9 mouse cellular contexts compared by ENCODE assay signal in the genomic region with DNA sequence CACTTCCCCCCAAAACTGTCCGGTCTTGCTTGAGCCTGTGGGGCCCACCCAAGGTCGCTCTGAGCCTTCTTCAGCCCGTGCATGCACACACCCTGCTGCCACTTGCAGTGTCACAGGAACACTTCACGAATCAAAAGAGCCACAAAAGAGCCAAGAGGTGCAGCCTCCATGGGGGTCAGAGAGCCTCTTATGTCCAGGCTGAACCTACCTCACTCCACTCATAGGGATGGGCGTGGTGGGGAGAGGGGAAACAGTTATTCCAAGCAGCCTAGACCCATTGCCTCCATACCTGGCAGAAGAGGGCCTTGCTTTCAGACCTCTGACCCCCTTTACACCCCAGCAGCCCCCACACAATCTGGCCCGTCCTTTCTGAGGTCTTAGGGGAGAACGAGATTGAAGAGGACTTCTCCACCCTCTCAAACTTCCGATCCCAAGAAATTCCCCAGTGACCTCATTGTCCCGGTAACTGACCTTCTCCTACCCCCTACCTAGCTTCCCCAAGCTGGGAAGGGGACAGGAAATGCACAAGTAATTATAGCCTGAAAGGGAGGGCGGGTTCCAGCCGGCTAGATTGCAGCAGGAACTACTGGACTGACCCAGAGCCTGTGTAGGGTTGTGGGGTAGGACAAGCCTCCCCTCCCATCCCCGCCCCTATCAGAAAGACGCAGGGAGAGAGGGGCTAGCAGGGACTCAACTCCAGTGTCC. TPM values are rescaled to one million over a fixed set of nuclear protein-coding genes. Genes with fewer than 3 reads are reported as not detected.
A peak's percentile ranks its signal among the peaks of the same experiment; 100 is the strongest.
DNase-seq lines count a peak whose midpoint lies in the region; ATAC-seq and TF ChIP-seq lines count a peak whose summit lies in the region.
"Had no signal": no experiment of that assay in that cellular context is flagged by ENCODE, and none has a peak within 500 bp of the region (broad histone marks: within the 10 kb centered on the region; RNA-seq: fewer than 3 reads in every experiment).

No protein-coding gene starts in this region.

- H3K9ac ChIP-seq in heart, adult 2 months (ENCODE audit: low read depth, low read length): peak overlapping the region; percentile 87
- H3K9ac ChIP-seq in forebrain, embryonic 13.5 days: no peak overlapping the region
- H3K9ac ChIP-seq in kidney, embryonic 15.5 days: no peak overlapping the region
- H3K9ac ChIP-seq in midbrain, embryonic 14.5 days (replicated peaks; ENCODE audit: low read length): no peak overlapping the region

- TF ChIP-seq CTCF in heart, adult 2 months (IDR thresholded peaks at IDR 0.05): no peak

- DNase-seq in heart, adult 2 months: peak in 1 of 2 experiments; percentile 59
- no peak for DNase-seq in heart, postnatal 10 days
- no peak for DNase-seq in midbrain, embryonic 14.5 days
- DNase-seq in frontal cortex, adult 2 months (ENCODE audit: extremely low spot score in 1 of 2, low spot score in 1 of 2): no peak
- DNase-seq in retina, embryonic 14.5 days (ENCODE audit: low spot score): no peak
- DNase-seq in urinary bladder, postnatal 14 days (ENCODE audit: low spot score): no peak
- DNase-seq: B cell, adult 2 months had no signal

- no peaks in the 10 kb centered on the region for H3K36me3 ChIP-seq in heart, adult 2 months (ENCODE audit: control insufficient read depth, insufficient read depth, low read length)
- no peaks in the 10 kb centered on the region for H3K36me3 ChIP-seq in forebrain, embryonic 13.5 days (ENCODE audit: poor library complexity, severe bottlenecking)
- peaks cover 12% of the 10 kb centered on the region for H3K36me3 ChIP-seq in kidney, embryonic 15.5 days
- no peaks in the 10 kb centered on the region for H3K36me3 ChIP-seq in midbrain, embryonic 14.5 days (ENCODE audit: control insufficient read depth, insufficient read depth, low read length)

- TF ChIP-seq POLR2A in heart, adult 2 months (IDR thresholded peaks at IDR 0.05; ENCODE audit: insufficient read depth, low read depth, low read length): peak; percentile 56; the same call in 1 of the 2 replicates

- H3K27ac ChIP-seq in heart, adult 2 months: peak overlapping the region; percentile 88
- H3K27ac ChIP-seq in forebrain, embryonic 13.5 days: no peak overlapping the region
- H3K27ac ChIP-seq in kidney, embryonic 15.5 days: peak overlapping the region; percentile 38; the same call in 1 of the 2 replicates
- no peak overlapping the region for H3K27ac ChIP-seq in midbrain, embryonic 14.5 days (replicated peaks; ENCODE audit: low read depth, low read length)

- H3K4me2 ChIP-seq in forebrain, embryonic 13.5 days: peak overlapping the region; percentile 94
- H3K4me2 ChIP-seq in kidney, embryonic 15.5 days: peak overlapping the region; percentile 96
- peak overlapping the region; percentile 87 for H3K4me2 ChIP-seq in midbrain, embryonic 14.5 days (ENCODE audit: low read length)

- peaks cover 13% of the 10 kb centered on the region for H3K4me1 ChIP-seq in heart, adult 2 months (ENCODE audit: control insufficient read depth, insufficient read depth, low read length)
- H3K4me1 ChIP-seq in forebrain, embryonic 13.5 days: peaks cover 31% of the 10 kb centered on the region
- peaks cover 82% of the 10 kb centered on the region for H3K4me1 ChIP-seq in kidney, embryonic 15.5 days
- peaks cover 30% of the 10 kb centered on the region for H3K4me1 ChIP-seq in midbrain, embryonic 14.5 days (ENCODE audit: control insufficient read depth, insufficient read depth, low read length)

- no peaks in the 10 kb centered on the region for H3K27me3 ChIP-seq in heart, adult 2 months (ENCODE audit: control insufficient read depth, insufficient read depth, low read length)
- H3K27me3 ChIP-seq in forebrain, embryonic 13.5 days: peaks cover 59% of the 10 kb centered on the region
- peaks cover 14% of the 10 kb centered on the region; the same call in 1 of the 2 replicates for H3K27me3 ChIP-seq in kidney, embryonic 15.5 days
- peaks cover 16% of the 10 kb centered on the region; the same call in 1 of the 2 replicates for H3K27me3 ChIP-seq in midbrain, embryonic 14.5 days (ENCODE audit: control insufficient read depth, insufficient read depth, low read length)

- 48% methylated on average over 13 of the region's 13 CpGs for WGBS in heart, adult 2 months
- 42% methylated on average over 13 of the region's 13 CpGs for WGBS in forebrain, embryonic 13.5 days
- 30% methylated on average over 13 of the region's 13 CpGs for WGBS in kidney, embryonic 15.5 days
- WGBS in midbrain, embryonic 14.5 days: 34% methylated on average over 13 of the region's 13 CpGs

- H3K4me3 ChIP-seq in heart, adult 2 months: peak overlapping the region; percentile 52
- H3K4me3 ChIP-seq in forebrain, embryonic 13.5 days: no peak overlapping the region
- peak overlapping the region; percentile 54 for H3K4me3 ChIP-seq in kidney, embryonic 15.5 days (replicated peaks)
- H3K4me3 ChIP-seq in midbrain, embryonic 14.5 days (replicated peaks; ENCODE audit: low read depth, low read length): peak overlapping the region; percentile 7; the same call in 1 of the 2 replicates

- no peak for ATAC-seq in forebrain, embryonic 13.5 days
- 0 out of 2 replicates have a peak, but pooled peaks have one; percentile 9 for ATAC-seq in kidney, embryonic 15.5 days (replicated peaks; ENCODE audit: low FRiP score)
- no peak for ATAC-seq in midbrain, embryonic 14.5 days (ENCODE audit: low FRiP score, low TSS enrichment)

- intact Hi-C loops in heart, adult 2 months (cut with DNase I): no loop called here
- intact Hi-C loops in heart, postnatal 10 days (cut with DNase I): no loop called here

- peak; percentile 80; the same call in 1 of the 2 replicates for TF ChIP-seq EP300 in heart, adult 2 months (IDR thresholded peaks at IDR 0.05; ENCODE audit: insufficient read depth, low read depth, low read length)

- H3K9me3 ChIP-seq in forebrain, embryonic 13.5 days (replicated peaks): no peaks in the 10 kb centered on the region
- no peaks in the 10 kb centered on the region for H3K9me3 ChIP-seq in kidney, embryonic 15.5 days (replicated peaks)
- H3K9me3 ChIP-seq in midbrain, embryonic 14.5 days (ENCODE audit: control insufficient read depth, low read length): no peaks in the 10 kb centered on the region

- 0 out of 2 replicates have a peak, but pooled peaks cover 2% of the 10 kb centered on the region for H3K79me2 ChIP-seq in heart, adult 2 months (replicated peaks; ENCODE audit: control insufficient read depth, insufficient read depth, low read length)

RNA-seq across cellular contexts. Expression of gene Rapgef3, which starts 2.5 kb away (rescaled TPM):
- 10 to 100 TPM; 21.5 to 27.9 TPM for total RNA-seq in heart, adult 2 months (2021)
- polyA plus RNA-seq in heart, adult 2 months (2012; rRNA removed): 44.4 and 57.0 TPM in 2 replicates
- 10 to 100 TPM; 29.2 to 30.7 TPM for total RNA-seq in heart, postnatal 10 days (2021)
- 6.7 and 7.8 TPM in 2 replicates for polyA plus RNA-seq in forebrain, embryonic 13.5 days (2015; fragmentation: Nextera tagmentation; extraction: Ambion mirVana)
- polyA plus RNA-seq in kidney, embryonic 15.5 days (2015; fragmentation: Nextera tagmentation; extraction: Ambion mirVana): 23.0 and 29.7 TPM in 2 replicates
- 7.2 and 8.8 TPM in 2 replicates for polyA plus RNA-seq in midbrain, embryonic 14.5 days (2014; fragmentation: Nextera tagmentation; extraction: Ambion mirVana)
- polyA plus RNA-seq in frontal cortex, adult 2 months (2012; rRNA removed): 69.2 and 78.4 TPM in 2 replicates

RNA-seq across cellular contexts. Expression of gene Slc48a1, which starts 13.1 kb away (rescaled TPM):
- 10 to 100 TPM; 72.7 to 73.0 TPM for total RNA-seq in heart, adult 2 months (2021)
- 82.8 and 85.3 TPM in 2 replicates for polyA plus RNA-seq in heart, adult 2 months (2012; rRNA removed)
- 10 to 100 TPM; 62.0 to 71.0 TPM for total RNA-seq in heart, postnatal 10 days (2021)
- polyA plus RNA-seq in forebrain, embryonic 13.5 days (2015; fragmentation: Nextera tagmentation; extraction: Ambion mirVana): 44.1 and 45.2 TPM in 2 replicates
- 57.5 and 58.8 TPM in 2 replicates for polyA plus RNA-seq in kidney, embryonic 15.5 days (2015; fragmentation: Nextera tagmentation; extraction: Ambion mirVana)
- polyA plus RNA-seq in midbrain, embryonic 14.5 days (2014; fragmentation: Nextera tagmentation; extraction: Ambion mirVana): 72.9 and 100 TPM in 2 replicates
- polyA plus RNA-seq in frontal cortex, adult 2 months (2012; rRNA removed): 107 and 117 TPM in 2 replicates

RNA-seq across cellular contexts. Expression of gene Endou, which starts 34.1 kb away (rescaled TPM):
- total RNA-seq in heart, adult 2 months (2021): 1 to 10 TPM; 1.1 to 1.2 TPM
- 2.4 TPM in 2 replicates for polyA plus RNA-seq in heart, adult 2 months (2012; rRNA removed)
- 1 to 10 TPM; 3.8 to 4.0 TPM for total RNA-seq in heart, postnatal 10 days (2021)
- polyA plus RNA-seq in forebrain, embryonic 13.5 days (2015; fragmentation: Nextera tagmentation; extraction: Ambion mirVana): 0.25 and 0.26 TPM in 2 replicates
- 0.36 and 0.85 TPM in 2 replicates for polyA plus RNA-seq in kidney, embryonic 15.5 days (2015; fragmentation: Nextera tagmentation; extraction: Ambion mirVana)
- polyA plus RNA-seq in midbrain, embryonic 14.5 days (2014; fragmentation: Nextera tagmentation; extraction: Ambion mirVana): 0.14 TPM in 1 of 2 replicates, not detected in the other
- 1.0 and 1.5 TPM in 2 replicates for polyA plus RNA-seq in frontal cortex, adult 2 months (2012; rRNA removed)

RNA-seq across cellular contexts. Expression of gene Rpap3, which starts 59.6 kb away (rescaled TPM):
- 10 to 100 TPM; 12.7 to 14.2 TPM for total RNA-seq in heart, adult 2 months (2021)
- 4.4 and 7.4 TPM in 2 replicates for polyA plus RNA-seq in heart, adult 2 months (2012; rRNA removed)
- total RNA-seq in heart, postnatal 10 days (2021): 10 to 100 TPM; 14.1 to 15.2 TPM
- polyA plus RNA-seq in forebrain, embryonic 13.5 days (2015; fragmentation: Nextera tagmentation; extraction: Ambion mirVana): 30.1 and 32.7 TPM in 2 replicates
- polyA plus RNA-seq in kidney, embryonic 15.5 days (2015; fragmentation: Nextera tagmentation; extraction: Ambion mirVana): 29.5 and 33.8 TPM in 2 replicates
- 45.5 and 50.3 TPM in 2 replicates for polyA plus RNA-seq in midbrain, embryonic 14.5 days (2014; fragmentation: Nextera tagmentation; extraction: Ambion mirVana)
- 21.0 and 23.5 TPM in 2 replicates for polyA plus RNA-seq in frontal cortex, adult 2 months (2012; rRNA removed)

Comparison
In these comparisons a context has a peak if more than half of its experiments do, and no peak if none do; other contexts are left out.
1. H3K27ac ChIP-seq: peak in heart, adult 2 months (single experiment) and kidney, embryonic 15.5 days (single experiment); none in forebrain, embryonic 13.5 days (single experiment) and midbrain, embryonic 14.5 days (single experiment).
2. Peak in every context shown above with its lines, with median percentiles within 50 percentile points of each other: H3K4me2 ChIP-seq.